Mouse (Mus musculus): ENCODE results near the gene Cdk1. TPM values are rescaled to one million over a fixed set of nuclear protein-coding genes. Genes with fewer than 3 reads are reported as not detected.
"Not testable (repeated sequence)": the region's sequence is repeated elsewhere in the genome, so short reads cannot be mapped to it uniquely, and the experiment has no call there.

Cdk1 gene
- polyA plus RNA-seq, 1 experiment from 2014 or later = 94.2 TPM

DNA sequence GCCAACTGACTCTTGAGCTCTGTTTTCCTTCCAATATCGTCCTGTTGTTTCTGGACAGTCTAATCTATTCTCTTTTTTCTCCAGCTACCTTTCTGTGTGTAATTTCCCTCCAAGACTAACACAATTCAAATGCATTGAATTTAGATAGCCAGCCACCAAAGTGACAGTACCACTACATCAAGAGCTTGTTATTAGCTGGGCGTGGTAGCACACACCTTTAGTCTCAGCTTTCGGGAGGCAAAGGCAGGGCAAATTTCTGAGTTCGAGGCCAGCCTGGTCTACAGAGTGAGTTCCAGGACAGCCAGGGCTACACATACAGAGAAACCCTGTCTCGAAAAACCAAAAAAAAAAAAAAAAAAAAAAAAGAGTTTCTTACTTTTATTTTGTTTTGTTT is 345 bp upstream of the Cdk1 start:
- not testable (repeated sequence) for H3K27me3 ChIP-seq (ENCODE audit: control insufficient read depth, insufficient read depth, low read length); H3K27ac ChIP-seq (replicated peaks; ENCODE audit: low read depth, low read length); H3K9me3 ChIP-seq (ENCODE audit: control insufficient read depth, low read length); H3K36me3 ChIP-seq (ENCODE audit: control insufficient read depth, insufficient read depth, low read length); H3K9ac ChIP-seq (replicated peaks; ENCODE audit: low read length); DNase-seq
- Histone ChIP-seq H3K4me1 (ENCODE audit: control insufficient read depth, insufficient read depth, low read length) (peaks cover 11% of the 10 kb centered on the region; the same call in 1 of the 2 replicates), H3K4me2 (ENCODE audit: low read length) (peak overlapping the region; percentile 96), H3K4me3 (replicated peaks; ENCODE audit: low read depth, low read length) (peak overlapping the region; percentile 54)
- ATAC-seq (ENCODE audit: low FRiP score, low TSS enrichment) = peak; percentile 22; the same call in 1 of the 2 replicates
- WGBS = 46% methylated on average over 5 of the region's 5 CpGs

DNA sequence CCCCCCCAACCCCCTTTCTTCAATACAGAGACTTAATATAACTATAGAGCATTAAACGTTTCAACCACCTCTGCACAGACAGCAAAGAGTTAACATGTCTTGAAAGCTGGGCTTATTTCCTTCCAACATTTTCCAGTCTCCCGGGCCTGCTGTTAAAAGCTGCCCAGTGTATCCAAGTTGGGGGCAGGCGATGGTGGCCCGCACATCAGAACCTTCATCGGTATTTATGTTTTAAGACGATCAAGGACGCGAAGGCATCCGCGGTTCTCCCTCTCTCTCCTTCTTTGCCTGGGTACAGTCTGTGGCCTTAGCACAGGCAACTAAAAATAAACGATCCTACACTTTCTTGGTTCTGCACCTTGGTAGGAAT is 911 bp downstream of the Cdk1 start:
- H3K9ac ChIP-seq (replicated peaks; ENCODE audit: low read length) = peak overlapping the region; percentile 52
- H3K4me3 ChIP-seq (replicated peaks; ENCODE audit: low read depth, low read length) = peak overlapping the region; percentile 54
- no peak overlapping the region for H3K27ac ChIP-seq (replicated peaks; ENCODE audit: low read depth, low read length)
- peaks cover 11% of the 10 kb centered on the region; the same call in 1 of the 2 replicates for H3K4me1 ChIP-seq (ENCODE audit: control insufficient read depth, insufficient read depth, low read length)
- H3K27me3 ChIP-seq (ENCODE audit: control insufficient read depth, insufficient read depth, low read length) = no peaks in the 10 kb centered on the region
- DNase-seq (no peak), ATAC-seq (ENCODE audit: low FRiP score, low TSS enrichment) (no peak)
- H3K9me3 ChIP-seq (ENCODE audit: control insufficient read depth, low read length) = no peaks in the 10 kb centered on the region
- WGBS = 1% methylated on average over 11 of the region's 11 CpGs
- H3K36me3 ChIP-seq (ENCODE audit: control insufficient read depth, insufficient read depth, low read length) = 0 out of 2 replicates have a peak, but pooled peaks cover 5% of the 10 kb centered on the region
- peak overlapping the region; percentile 96 for H3K4me2 ChIP-seq (ENCODE audit: low read length)

DNA sequence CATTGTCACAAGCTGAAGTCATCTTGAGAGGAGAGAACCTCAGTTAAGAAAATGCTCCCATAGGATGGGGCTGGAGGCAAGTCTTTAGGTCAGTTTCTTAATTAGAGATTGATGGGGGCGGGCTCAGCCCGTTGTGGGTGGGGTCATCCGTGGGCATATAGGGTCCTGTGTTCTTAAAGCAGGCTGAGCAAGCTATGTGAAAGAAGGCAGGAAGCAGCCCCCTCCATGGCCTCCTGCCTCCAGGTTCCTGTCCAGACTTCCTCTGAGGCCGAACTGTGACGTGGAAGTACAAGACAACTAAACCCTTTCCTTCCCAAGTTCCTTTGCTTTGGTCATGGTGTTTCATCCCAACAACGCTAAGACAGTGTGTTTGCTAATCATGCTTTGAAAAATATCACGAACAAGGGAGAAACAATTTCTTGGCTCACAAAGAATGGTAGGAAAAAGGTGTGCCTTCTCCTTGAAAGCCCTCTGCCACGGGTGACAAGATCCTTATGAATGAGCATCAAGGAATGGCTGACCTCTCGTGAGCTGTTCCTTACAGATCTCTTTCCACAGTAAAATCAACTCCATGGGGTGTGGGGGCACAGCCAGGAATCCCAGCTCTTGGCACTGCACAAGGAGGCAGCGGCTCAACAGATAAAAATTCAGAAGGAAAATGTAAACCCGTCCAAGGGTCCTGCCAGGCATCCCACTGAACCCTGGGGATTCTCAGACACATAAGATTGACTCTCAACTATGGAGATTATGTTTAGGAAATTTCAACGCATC is 1.5 kb downstream of the Cdk1 start:
- Histone ChIP-seq H3K4me1 (ENCODE audit: control insufficient read depth, insufficient read depth, low read length) (peaks cover 11% of the 10 kb centered on the region; the same call in 1 of the 2 replicates), H3K9me3 (ENCODE audit: control insufficient read depth, low read length) (no peaks in the 10 kb centered on the region), H3K9ac (replicated peaks; ENCODE audit: low read length) (peak overlapping the region; percentile 52), H3K27me3 (ENCODE audit: control insufficient read depth, insufficient read depth, low read length) (no peaks in the 10 kb centered on the region), H3K36me3 (ENCODE audit: control insufficient read depth, insufficient read depth, low read length) (0 out of 2 replicates have a peak, but pooled peaks cover 5% of the 10 kb centered on the region), H3K27ac (replicated peaks; ENCODE audit: low read depth, low read length) (no peak overlapping the region), H3K4me3 (replicated peaks; ENCODE audit: low read depth, low read length) (peak overlapping the region; percentile 54), H3K4me2 (ENCODE audit: low read length) (peak overlapping the region; percentile 96)
- DNase-seq (no peak), ATAC-seq (ENCODE audit: low FRiP score, low TSS enrichment) (no peak)
- 27% methylated on average over 12 of the region's 12 CpGs for WGBS

DNA sequence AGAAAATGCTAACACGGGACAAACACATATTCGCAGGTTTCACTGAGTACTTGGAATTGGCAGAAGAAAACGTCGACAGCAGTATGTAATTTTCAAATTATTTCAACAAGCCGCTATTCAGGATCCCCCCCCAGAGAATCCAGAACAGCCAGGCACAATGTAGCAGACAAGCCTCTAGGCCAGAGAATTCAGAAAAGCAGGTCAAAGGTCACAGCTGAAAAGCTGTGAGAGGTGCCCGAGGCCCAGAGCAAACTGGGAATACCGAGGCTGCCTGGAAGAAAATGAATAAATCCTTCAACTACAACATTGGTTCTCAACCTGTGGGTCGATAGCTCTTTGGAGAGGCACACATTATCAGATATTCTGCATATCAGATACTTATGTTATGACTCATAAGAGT is 4.5 kb downstream of the Cdk1 start:
- Histone ChIP-seq H3K27ac (replicated peaks; ENCODE audit: low read depth, low read length) (no peak overlapping the region), H3K9me3 (ENCODE audit: control insufficient read depth, low read length) (no peaks in the 10 kb centered on the region), H3K4me1 (ENCODE audit: control insufficient read depth, insufficient read depth, low read length) (peaks cover 11% of the 10 kb centered on the region; the same call in 1 of the 2 replicates), H3K4me2 (ENCODE audit: low read length) (no peak overlapping the region), H3K9ac (replicated peaks; ENCODE audit: low read length) (no peak overlapping the region), H3K27me3 (ENCODE audit: control insufficient read depth, insufficient read depth, low read length) (no peaks in the 10 kb centered on the region), H3K36me3 (ENCODE audit: control insufficient read depth, insufficient read depth, low read length) (0 out of 2 replicates have a peak, but pooled peaks cover 5% of the 10 kb centered on the region), H3K4me3 (replicated peaks; ENCODE audit: low read depth, low read length) (no peak overlapping the region)
- DNase-seq = no peak
- 65% methylated on average over 8 of the region's 8 CpGs for WGBS
- no peak for ATAC-seq (ENCODE audit: low FRiP score, low TSS enrichment)

DNA sequence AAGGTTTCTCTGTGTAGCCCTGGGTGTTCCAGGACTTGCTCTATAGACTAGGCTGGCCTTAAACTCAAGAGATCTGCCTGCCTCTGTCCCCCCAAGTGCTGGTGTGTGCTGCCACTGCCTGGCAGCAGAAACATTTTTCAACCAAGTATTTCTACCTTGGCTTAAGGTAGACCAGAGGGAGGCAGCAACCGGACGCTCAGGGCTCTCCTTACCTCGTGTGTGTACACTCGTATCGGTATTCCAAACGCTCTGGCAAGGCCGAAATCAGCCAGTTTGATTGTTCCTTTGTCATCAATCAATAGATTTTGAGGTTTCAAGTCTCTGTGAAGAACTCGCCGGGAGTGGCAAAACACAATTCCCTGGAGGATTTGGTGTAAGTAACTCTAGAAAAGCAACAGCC is 10.4 kb downstream of the Cdk1 start:
- Histone ChIP-seq H3K9me3 (ENCODE audit: control insufficient read depth, low read length) (no peaks in the 10 kb centered on the region), H3K27ac (replicated peaks; ENCODE audit: low read depth, low read length) (no peak overlapping the region), H3K9ac (replicated peaks; ENCODE audit: low read length) (no peak overlapping the region), H3K36me3 (ENCODE audit: control insufficient read depth, insufficient read depth, low read length) (peaks cover 7% of the 10 kb centered on the region), H3K4me1 (ENCODE audit: control insufficient read depth, insufficient read depth, low read length) (no peaks in the 10 kb centered on the region), H3K27me3 (ENCODE audit: control insufficient read depth, insufficient read depth, low read length) (no peaks in the 10 kb centered on the region), H3K4me3 (replicated peaks; ENCODE audit: low read depth, low read length) (no peak overlapping the region), H3K4me2 (ENCODE audit: low read length) (no peak overlapping the region)
- DNase-seq = no peak
- no peak for ATAC-seq (ENCODE audit: low FRiP score, low TSS enrichment)
- WGBS = 96% methylated on average over 9 of the region's 9 CpGs

DNA sequence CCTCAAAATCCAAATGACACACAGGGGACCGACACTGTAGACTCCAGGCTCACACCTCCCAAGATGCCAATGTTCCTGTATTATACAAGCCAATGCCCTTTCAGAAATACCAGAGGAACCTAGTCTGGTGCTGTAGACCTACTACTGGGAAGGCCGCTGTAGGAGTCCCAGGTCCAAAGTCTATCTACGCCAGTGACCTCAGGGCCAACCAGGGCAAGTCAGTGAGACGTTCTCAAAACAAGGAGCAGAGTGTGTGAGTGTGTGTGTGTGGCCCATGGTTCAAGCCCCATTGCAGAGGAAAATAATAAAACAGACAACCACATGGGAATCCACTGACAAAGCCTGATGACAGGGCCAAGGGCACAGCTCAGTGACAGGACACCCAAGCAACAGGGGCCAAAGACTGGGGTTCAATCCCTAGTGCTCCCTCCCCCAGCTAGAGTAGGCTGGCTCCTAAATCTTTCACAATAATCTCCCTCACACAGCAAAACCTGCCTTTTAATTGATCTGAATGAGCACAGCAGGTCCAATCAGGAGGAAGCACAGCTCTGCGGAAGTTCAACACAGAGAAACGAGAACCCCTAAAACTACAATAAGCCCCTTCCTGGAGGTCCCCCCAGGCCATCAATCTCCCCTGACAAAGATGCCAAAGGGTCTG is 11.0 kb downstream of the Cdk1 start:
- no peak overlapping the region for H3K4me3 ChIP-seq (replicated peaks; ENCODE audit: low read depth, low read length)
- WGBS = 85% methylated on average over 6 of the region's 6 CpGs

DNA sequence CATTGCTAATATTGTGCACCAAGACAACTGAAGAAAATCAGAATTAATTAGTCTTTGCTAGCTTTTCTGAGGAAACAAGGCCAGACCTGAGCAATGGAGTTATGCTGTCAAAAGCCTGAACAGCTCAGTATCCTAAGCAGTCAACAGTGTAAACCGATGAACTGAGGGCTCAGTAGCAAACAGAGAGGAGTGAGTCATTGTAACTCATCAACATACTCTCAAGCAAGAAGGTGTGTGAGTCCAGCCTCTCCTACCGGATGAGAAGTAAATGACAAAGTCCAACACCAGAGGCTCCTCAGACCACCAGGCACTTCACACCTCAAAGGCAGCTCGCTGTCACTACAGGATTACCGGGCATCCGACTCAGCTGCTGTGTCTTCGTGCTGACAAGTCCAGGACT is 12.7 kb downstream of the Cdk1 start:
- H3K4me2 ChIP-seq (ENCODE audit: low read length) = no peak overlapping the region
- H3K27ac ChIP-seq (replicated peaks; ENCODE audit: low read depth, low read length) = no peak overlapping the region
- ATAC-seq (ENCODE audit: low FRiP score, low TSS enrichment) = no peak
- no peaks in the 10 kb centered on the region for H3K9me3 ChIP-seq (ENCODE audit: control insufficient read depth, low read length)
- 90% methylated on average over 6 of the region's 6 CpGs for WGBS
- H3K4me1 ChIP-seq (ENCODE audit: control insufficient read depth, insufficient read depth, low read length) = no peaks in the 10 kb centered on the region
- no peaks in the 10 kb centered on the region for H3K27me3 ChIP-seq (ENCODE audit: control insufficient read depth, insufficient read depth, low read length)
- no peak for DNase-seq
- no peak overlapping the region for H3K9ac ChIP-seq (replicated peaks; ENCODE audit: low read length)
- H3K4me3 ChIP-seq (replicated peaks; ENCODE audit: low read depth, low read length) = no peak overlapping the region
- peaks cover 7% of the 10 kb centered on the region for H3K36me3 ChIP-seq (ENCODE audit: control insufficient read depth, insufficient read depth, low read length)

More for the DNA sequence above, 11.0 kb downstream of the Cdk1 start:
- ATAC-seq (ENCODE audit: low FRiP score, low TSS enrichment) (no peak), DNase-seq (no peak)
- Histone ChIP-seq H3K27me3 (ENCODE audit: control insufficient read depth, insufficient read depth, low read length) (no peaks in the 10 kb centered on the region), H3K4me2 (ENCODE audit: low read length) (no peak overlapping the region), H3K9ac (replicated peaks; ENCODE audit: low read length) (no peak overlapping the region), H3K36me3 (ENCODE audit: control insufficient read depth, insufficient read depth, low read length) (peaks cover 7% of the 10 kb centered on the region), H3K4me1 (ENCODE audit: control insufficient read depth, insufficient read depth, low read length) (no peaks in the 10 kb centered on the region), H3K9me3 (ENCODE audit: control insufficient read depth, low read length) (no peaks in the 10 kb centered on the region), H3K27ac (replicated peaks; ENCODE audit: low read depth, low read length) (no peak overlapping the region)

DNA sequence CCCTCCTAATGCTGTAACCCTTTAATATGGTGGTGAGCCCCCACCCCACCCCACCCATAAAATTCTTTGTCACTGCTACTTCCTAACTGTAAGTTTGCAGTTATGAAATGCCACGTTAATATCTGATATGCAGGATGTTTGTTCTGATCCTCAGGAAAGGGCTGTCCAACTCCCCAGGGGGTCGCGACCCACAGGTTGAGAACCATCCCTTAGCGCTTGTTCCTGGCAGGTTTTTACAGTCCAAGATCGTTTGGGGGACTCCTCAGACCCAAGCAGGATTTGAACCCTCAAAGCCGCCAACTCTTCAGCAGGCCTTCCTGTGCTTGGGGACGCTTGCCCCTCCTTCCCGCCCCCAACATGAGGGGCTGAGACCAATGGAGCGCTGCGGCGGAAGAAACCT is 16.5 kb downstream of the Cdk1 start:
- Histone ChIP-seq H3K4me1 (ENCODE audit: control insufficient read depth, insufficient read depth, low read length) (no peaks in the 10 kb centered on the region), H3K4me2 (ENCODE audit: low read length) (no peak overlapping the region), H3K9ac (replicated peaks; ENCODE audit: low read length) (no peak overlapping the region), H3K27me3 (ENCODE audit: control insufficient read depth, insufficient read depth, low read length) (no peaks in the 10 kb centered on the region), H3K4me3 (replicated peaks; ENCODE audit: low read depth, low read length) (no peak overlapping the region), H3K36me3 (ENCODE audit: control insufficient read depth, insufficient read depth, low read length) (peaks cover 5% of the 10 kb centered on the region; the same call in 1 of the 2 replicates), H3K9me3 (ENCODE audit: control insufficient read depth, low read length) (no peaks in the 10 kb centered on the region), H3K27ac (replicated peaks; ENCODE audit: low read depth, low read length) (no peak overlapping the region)
- ATAC-seq (ENCODE audit: low FRiP score, low TSS enrichment) (no peak), DNase-seq (no peak)
- 92% methylated on average over 11 of the region's 11 CpGs for WGBS

Measured in midbrain, embryonic 14.5 days (tissue).